Mouse (Mus musculus) pancreas, adult 10 weeks (tissue): Measurements from ENCODE around the gene Gm4969. TPM values are rescaled to one million over a fixed set of nuclear protein-coding genes. Genes with fewer than 3 reads are reported as not detected.

Source experiments
- polyA plus RNA-seq: library from polyadenylated mRNA; stranded (reverse); fragments of 350-450 nt; fragmentation: Illumina TruSeq; extraction: RNeasy Lipid Tissue Mini Kit (QIAGEN cat#74804); gene quantifications from one replicate; pipeline ENCODE4 v1.2.3, GENCODE M21; 2015; ENCODE audit warnings: low read depth, low replicate concordance; ENCODE audit not compliant: insufficient read depth

Gm4969 gene
- not detected for polyA plus RNA-seq

GRCm38 (mm10) chr7:19118028-19118771, at the start of gene Gm4969:
Gene Gm4969 (minus strand): TSS chr7:19118368.

GRCm38 (mm10) chr7:19165656-19166423, 47.7 kb upstream of the Gm4969 start, which contains the start of gene Gipr:
Gene Gipr (minus strand): TSS chr7:19166127.

DNA sequence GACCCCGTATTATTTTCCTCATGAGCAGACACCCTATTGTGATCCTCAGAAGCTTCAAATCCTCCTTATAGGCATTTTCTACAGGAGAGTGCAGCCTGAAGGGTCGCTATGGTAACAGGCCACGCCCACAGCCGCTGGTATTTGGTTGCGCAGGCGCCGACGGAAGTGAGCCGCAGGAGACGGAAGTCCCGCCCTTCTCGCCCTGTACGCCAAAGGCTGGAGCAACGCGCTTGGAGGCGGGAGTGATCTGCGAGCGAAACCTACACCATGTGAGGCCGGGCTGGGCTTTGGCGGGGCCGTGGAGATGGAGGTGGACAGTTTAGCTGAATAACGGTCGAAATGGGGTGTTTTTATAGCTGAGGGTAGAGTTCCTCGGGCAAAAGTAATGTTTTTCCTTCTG, 31.5 kb upstream of the Gm4969 start, which contains the start of gene Snrpd2:
Gene Snrpd2, plus strand, starts transcription at position 97 of the 400 bp plus-strand sequence.

GRCm38 (mm10) chr7:19148875-19149541, 30.8 kb upstream of the Gm4969 start, which contains the start of gene Qpctl:
Gene Qpctl (minus strand): TSS chr7:19149291.

DNA sequence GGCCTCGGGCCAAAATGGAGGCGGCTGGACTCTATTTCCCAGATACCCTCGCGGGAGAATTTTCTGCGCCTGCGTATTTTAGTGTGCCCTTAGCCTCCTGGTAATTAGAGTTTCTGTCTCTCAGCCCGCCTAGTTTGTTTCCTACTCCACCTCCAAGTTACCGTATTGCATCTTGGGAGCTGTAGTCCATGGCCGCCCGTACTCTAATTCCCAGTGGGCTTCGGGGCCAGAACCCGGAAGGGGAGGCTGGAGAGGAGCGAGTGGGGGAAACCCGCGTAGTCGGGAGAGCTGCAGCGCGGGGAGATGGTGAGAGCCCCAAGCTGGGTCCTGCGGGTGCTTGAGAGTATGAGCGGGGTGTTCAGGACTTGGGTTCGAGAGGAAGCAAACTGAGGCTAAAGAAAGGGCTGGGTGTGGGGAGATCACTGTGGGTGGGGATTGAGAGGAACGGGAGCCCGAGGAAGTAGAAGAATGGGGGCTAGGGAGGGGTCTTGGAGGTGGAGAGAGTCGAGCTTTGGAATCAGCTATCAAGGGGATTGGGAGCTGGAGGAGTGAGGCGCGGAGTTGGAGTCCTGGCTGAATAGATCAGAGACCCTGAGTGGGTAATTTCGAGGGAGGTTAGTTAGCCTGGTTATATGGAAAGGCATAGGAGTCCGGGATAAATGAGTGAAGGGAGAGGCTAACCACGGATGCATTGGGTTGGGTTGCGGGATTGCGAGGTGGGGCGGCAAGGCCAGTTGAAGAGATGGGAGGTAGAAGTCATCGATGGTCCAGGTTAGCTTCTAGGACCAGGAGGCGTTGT, 1.7 kb upstream of the Gm4969 start, which contains the start of gene Fbxo46:
Gene Fbxo46, plus strand, starts transcription at position 229 of the 799 bp plus-strand sequence.

DNA sequence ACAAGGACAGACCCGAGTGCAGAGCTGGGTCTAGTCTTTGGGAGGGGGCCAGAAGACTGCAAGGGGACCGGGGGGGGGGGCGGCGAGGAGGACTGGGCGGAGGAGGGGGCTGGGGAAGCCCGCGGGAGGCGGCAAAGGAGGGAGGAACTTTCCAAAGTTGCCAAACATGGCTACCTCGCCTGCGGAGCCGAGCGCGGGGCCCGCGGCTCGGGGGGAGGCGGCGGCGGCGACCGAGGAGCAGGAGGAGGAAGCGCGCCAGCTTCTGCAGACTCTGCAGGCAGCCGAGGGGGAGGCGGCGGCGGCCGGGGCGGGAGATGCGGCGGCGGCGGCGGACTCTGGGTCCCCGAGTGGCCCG, 23.7 kb downstream of the Gm4969 start, which contains the start of gene Six5:
Gene Six5, plus strand, starts transcription at position 124 of the 355 bp plus-strand sequence.

DNA sequence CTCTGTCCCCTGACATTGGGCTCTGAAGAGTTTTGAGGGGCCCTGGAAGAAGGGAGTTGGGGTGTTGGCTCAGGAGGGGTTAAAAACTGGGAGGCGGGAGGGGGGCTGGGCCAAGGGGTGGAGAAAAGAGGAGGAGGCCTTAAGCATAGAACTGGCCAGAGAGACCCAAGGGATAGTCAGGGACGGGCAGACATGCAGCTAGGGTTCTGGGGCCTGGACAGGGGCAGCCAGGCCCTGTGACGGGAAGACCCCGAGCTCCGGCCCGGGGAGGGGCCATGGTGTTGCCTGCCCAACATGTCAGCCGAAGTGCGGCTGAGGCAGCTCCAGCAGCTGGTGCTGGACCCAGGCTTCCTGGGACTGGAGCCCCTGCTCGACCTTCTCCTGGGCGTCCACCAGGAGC, 34.5 kb downstream of the Gm4969 start, which contains the start of gene Dmpk:
Gene Dmpk, plus strand, starts transcription at position 149 of the 400 bp plus-strand sequence.

GRCm38 (mm10) chr7:19075723-19076585, 42.2 kb downstream of the Gm4969 start, which contains the start of gene Dmwd:
Gene Dmwd (plus strand): TSS chr7:19076227.

DNA sequence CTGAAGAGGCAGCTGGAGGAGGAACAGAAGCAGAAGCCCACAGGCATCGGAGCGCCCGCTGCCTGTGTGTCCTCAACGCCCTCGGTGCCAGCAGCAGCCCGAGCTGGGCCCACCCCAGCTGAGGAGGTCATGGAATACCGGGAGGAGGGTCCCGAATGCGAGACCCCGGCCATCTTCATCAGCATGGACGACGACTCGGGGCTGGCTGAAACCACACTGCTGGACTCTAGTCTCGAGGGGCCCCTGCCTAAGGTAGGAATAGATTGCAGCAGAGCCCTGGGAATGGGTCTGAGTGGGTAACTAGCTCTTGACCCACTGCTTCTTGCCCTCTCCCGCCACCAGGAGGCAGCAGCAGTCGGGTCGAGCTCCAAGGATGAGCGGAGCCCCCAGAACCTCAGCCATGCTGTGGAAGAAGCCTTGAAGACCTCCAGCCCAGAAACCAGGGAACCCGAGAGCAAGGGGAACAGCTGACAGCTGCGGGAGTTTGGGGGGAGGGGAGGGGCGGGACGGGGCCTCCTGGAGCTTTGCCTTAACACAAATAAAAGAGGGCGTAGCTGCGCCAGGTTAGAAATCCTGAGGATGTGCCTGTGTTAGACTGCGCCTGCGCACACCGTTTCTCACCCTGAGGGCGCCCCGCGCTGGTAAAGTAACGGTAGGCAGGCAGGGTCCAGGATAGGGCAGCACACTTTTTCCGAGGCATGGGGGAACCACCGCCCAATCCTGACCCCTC, 64.0 kb downstream of the Gm4969 start, which contains the start of gene Rsph6a:
Gene Rsph6a, plus strand, starts transcription at position 644 of the 730 bp plus-strand sequence.

Other genes with a start within 250 kb of the Gm4969 start
- gene Pglyrp1, start 247.0 kb downstream of the Gm4969 start, polyA plus RNA-seq: not detected
- 4.1 TPM for gene Ccdc61, start 208.0 kb downstream of the Gm4969 start, polyA plus RNA-seq
- gene Nova2, start 192.5 kb downstream of the Gm4969 start, polyA plus RNA-seq: 2.3 TPM
- not detected for gene Nanos2, start 131.0 kb downstream of the Gm4969 start, polyA plus RNA-seq
- 2.5 TPM for gene Mypop, start 127.1 kb downstream of the Gm4969 start, polyA plus RNA-seq
- 5.9 TPM for gene Irf2bp1, start 114.3 kb downstream of the Gm4969 start, polyA plus RNA-seq
- gene Foxa3, start 94.8 kb downstream of the Gm4969 start, polyA plus RNA-seq: 5.9 TPM
- 20.0 TPM for gene Sympk, start 94.0 kb downstream of the Gm4969 start, polyA plus RNA-seq
- not detected for gene Rsph6a, start 63.7 kb downstream of the Gm4969 start, polyA plus RNA-seq
- gene Dmwd, start 42.1 kb downstream of the Gm4969 start, polyA plus RNA-seq: 10.7 TPM
- 15.3 TPM for gene Dmpk, start 34.5 kb downstream of the Gm4969 start, polyA plus RNA-seq
- 8.4 TPM for gene Six5, start 23.8 kb downstream of the Gm4969 start, polyA plus RNA-seq
- gene Fbxo46, start 1.5 kb upstream of the Gm4969 start, polyA plus RNA-seq: 1.5 TPM
- 5.5 TPM for gene Qpctl, start 30.9 kb upstream of the Gm4969 start, polyA plus RNA-seq
- 17.7 TPM for gene Snrpd2, start 31.4 kb upstream of the Gm4969 start, polyA plus RNA-seq
- 6.9 TPM for gene Gipr, start 47.8 kb upstream of the Gm4969 start, polyA plus RNA-seq
- 6.4 TPM for gene Eml2, start 58.1 kb upstream of the Gm4969 start, polyA plus RNA-seq
- gene Gpr4, start 94.2 kb upstream of the Gm4969 start, polyA plus RNA-seq: 3.5 TPM
- 3.2 TPM for gene Opa3, start 110.0 kb upstream of the Gm4969 start, polyA plus RNA-seq
- 15.6 TPM for gene Vasp, start 153.4 kb upstream of the Gm4969 start, polyA plus RNA-seq
- not detected for gene Ppm1n, start 161.7 kb upstream of the Gm4969 start, polyA plus RNA-seq
- gene Rtn2, start 164.3 kb upstream of the Gm4969 start, polyA plus RNA-seq: 0.98 TPM
- gene Fosb, start 191.7 kb upstream of the Gm4969 start, polyA plus RNA-seq: 3.5 TPM
- gene Ercc1, start 226.4 kb upstream of the Gm4969 start, polyA plus RNA-seq: 11.2 TPM
- 2.5 TPM for gene Cd3eap, start 241.1 kb upstream of the Gm4969 start, polyA plus RNA-seq
- 2.4 TPM for gene Ppp1r13l, start 241.4 kb upstream of the Gm4969 start, polyA plus RNA-seq